Mouse (Mus musculus): ENCODE results near the gene Ephb2.

The Ephb2 gene

GRCm38 (mm10) chr4:136761713-136762380 is 73.9 kb downstream of the Ephb2 start:
- DNase-seq (ENCODE audit: low spot score), result peak; percentile 43

- no peak for DNase-seq (ENCODE audit: low spot score)
These were observed 74.9 kb downstream of the Ephb2 start for GRCm38 (mm10) chr4:136760882-136761281.

GRCm38 (mm10) chr4:136757096-136757495 is 78.7 kb downstream of the Ephb2 start:
- DNase-seq (ENCODE audit: low spot score), result peak; percentile 76

GRCm38 (mm10) chr4:136756486-136756885 is 79.3 kb downstream of the Ephb2 start:
- no peak for DNase-seq (ENCODE audit: low spot score)

DNA sequence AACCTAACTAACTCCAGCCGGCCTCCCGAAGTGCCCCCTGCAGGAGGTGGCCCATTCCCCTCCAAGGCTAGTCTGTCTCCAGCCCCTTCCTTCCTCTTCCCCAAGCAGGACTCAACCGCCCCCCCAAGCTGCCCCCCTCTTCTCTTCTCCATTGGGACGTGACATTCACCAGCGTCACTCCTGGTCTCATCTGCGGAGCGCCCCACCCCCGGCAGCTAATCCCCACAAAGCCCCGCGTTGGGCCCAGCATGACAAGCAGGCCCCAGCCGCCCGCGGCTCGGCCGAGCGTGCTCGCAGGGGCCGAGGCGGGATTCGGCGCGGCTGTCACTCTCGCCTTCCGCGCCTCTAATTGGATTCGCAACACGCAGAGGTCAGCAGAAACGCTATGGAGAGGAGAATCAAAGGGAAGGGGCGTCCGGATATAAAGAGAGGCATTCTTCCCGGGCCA is 80.4 kb downstream of the Ephb2 start:
- DNase-seq (ENCODE audit: low spot score), result peak; percentile 86

- no peak for DNase-seq (ENCODE audit: low spot score)
These were observed 81.5 kb downstream of the Ephb2 start for GRCm38 (mm10) chr4:136754256-136754655.

- no peak for DNase-seq (ENCODE audit: low spot score)
These were observed 84.3 kb downstream of the Ephb2 start for GRCm38 (mm10) chr4:136751355-136752020.

DNA sequence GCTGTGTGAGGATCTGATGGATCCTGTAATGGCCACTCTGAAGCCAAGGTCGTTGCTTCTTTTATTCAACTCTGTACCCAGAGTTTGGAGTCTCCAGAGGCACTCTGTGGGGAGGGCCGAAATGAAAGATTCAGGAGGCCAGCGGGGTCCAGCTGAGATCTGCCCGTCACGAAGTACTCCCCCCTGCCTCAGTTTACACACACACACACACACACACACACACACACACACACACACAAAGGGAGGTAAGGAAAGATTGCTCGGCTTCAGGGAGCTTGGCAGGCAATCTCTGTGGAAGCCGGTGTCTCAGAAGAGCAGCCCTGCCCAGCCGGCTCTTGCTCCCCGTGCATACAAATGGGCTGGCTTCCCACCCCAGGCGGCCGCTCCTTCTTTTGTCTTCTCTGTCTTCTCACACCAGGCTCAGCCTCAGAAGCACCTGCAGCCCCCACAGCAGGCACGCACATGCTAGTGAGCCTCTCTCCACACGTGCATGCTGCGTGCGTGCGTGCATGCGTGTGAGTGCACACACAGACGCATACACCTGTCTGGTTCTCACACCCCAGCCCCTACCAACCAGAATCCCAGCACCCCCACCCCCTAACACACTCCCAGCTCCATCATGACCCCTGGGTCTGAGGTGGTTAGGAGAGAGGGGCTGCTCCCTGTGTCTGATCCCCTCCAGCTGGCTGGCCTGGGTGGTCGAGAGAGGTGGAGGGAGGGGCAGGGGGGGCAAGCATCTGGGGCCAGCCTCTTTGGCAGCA is 85.0 kb downstream of the Ephb2 start:
- DNase-seq (ENCODE audit: low spot score), result peak; percentile 63

DNA sequence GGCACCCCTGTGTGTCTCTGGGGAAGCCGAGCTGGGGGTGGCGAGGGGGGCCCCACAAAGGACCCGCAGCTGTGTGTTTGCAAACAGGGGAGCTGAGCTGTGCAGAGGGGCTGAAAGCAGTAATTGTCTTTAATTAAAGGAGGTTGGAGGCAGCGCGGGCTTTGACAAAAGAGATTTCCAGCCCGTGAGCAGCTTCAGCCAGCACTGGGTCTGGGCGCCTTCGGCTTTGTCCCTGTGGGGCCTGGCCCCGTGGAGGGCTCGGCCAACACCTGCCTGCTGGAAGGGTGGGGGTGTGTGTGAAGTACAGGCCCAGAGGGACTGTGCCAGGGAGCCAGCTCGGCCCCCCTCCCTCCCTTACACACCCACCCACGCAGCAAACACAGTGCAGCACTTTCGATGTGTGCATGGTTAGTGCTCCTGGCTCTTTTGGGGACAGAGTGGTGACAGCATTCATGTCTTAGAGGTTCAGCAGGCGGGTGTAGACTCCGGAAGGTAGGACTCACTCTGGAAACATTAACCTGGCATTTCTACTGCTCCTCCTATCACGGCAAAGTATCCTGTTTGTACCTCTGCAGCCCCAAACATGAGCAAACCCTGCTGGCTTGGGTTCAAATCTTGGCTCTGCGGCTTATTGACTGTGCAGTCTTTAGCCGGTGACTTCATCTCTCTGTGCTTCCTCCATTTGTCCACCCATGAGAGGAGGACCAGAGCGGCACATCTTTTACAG is 85.8 kb downstream of the Ephb2 start:
- DNase-seq (ENCODE audit: low spot score), result no peak

GRCm38 (mm10) chr4:136749431-136749830 is 86.4 kb downstream of the Ephb2 start:
- no peak for DNase-seq (ENCODE audit: low spot score)

DNA sequence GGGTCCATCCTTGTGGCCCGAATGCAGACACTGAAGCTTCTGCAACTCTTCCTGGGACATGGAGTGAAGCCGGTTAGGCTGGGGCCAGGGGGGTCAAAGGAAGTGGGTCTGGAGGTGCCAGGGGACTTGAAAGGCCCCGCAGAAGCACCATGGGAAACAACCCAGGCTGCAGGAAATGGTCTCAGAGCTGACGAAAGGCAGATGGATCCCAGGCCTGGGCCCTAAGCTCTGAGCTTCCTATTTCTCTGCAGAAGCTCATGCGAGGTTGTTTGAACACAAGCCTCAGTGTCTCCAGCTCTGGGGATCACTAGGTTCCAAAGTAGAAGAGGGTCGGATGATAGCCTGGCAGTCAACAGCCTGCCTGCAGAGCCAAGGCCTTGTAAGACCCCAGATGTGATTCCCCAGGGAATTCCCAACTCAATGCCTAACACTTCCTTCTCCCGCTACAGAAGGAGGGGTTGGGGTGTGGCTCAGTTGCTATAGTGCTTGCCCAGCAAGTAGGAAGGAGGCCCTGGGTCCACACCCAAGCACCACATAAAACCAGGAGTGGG is 86.9 kb downstream of the Ephb2 start:
- no peak for DNase-seq (ENCODE audit: low spot score)

DNA sequence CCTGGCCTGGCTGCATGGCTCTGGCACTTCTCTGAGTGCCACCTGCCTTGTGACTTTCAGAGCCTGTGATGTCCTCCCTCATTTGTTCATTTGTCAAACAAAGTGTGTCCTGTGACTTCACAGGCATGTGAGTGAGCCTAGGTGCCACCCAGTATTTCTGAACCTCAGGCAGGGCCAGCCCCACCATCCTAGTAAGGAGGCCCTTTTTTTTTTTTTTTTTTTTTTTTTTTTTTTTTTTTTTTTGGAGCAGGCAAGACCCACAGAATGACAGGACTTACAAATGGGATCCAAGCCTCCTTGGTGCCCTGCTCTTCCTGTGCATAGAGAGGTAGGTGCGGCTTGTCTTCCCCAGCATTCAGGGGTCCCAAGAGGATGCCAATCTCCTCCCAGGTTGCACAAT is 89.3 kb downstream of the Ephb2 start:
- no peak for DNase-seq (ENCODE audit: low spot score)

DNA sequence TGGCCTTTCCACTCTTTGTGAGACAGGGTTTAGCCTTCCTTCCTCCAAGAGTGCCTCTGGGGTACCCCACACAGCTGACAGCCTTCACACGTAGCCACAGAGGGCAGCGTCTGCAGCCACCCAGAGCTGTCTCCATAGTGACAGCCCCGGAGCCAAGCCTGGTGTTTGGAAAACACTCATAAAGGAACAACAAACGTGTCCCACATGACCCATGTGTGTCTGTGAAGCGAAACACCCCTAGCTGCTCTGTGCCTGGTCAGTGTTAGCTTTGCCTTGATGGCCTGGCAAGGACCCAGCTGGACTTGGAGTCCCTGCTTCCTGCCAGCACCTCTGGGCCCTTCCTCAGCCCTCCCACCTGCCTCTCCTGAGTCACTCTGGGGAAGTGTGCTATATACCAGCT is 93.1 kb downstream of the Ephb2 start:
- DNase-seq (ENCODE audit: low spot score), result peak; percentile 36

- no peak for DNase-seq (ENCODE audit: low spot score)
These were observed 93.9 kb downstream of the Ephb2 start for GRCm38 (mm10) chr4:136741840-136742239.

DNA sequence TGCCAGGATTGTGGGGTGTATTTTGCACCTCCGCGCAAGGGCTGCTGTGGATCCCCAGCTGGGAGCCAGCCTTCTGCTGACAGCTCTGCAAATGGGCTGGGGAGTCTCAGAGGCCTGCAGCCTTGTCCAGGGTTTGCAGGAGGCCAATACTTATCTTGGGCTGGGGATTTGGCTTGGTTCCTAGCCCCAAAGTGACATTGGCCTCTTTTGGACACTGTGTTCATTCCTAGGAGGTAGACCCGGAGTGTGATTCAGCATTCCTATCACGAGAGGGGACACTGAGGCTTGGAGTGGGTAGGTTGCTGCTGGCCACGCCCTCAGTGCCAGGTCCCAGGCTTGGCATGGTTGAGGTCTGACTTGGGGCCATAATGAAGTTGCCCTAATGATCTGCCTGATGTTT is 94.8 kb downstream of the Ephb2 start:
- no peak for DNase-seq (ENCODE audit: low spot score)

DNA sequence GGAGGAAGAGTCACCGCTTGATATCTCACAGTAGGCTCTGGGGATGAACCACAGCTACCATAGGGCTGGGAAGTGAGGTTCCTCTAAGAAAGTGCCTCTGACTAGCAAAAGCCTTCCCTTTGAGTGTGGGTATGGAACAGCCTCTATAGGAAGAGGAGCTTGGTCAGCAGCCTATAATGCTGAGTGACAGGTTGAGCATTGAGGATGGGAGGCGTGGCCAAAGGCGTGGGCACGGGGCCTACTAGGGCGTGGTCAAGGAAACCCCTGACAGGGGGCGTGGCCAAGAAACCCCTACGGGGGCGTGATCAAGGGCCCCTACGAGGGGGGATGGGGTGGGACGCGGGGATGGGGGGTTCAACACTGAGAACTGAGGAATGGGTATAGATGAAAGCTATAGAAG is 96.6 kb downstream of the Ephb2 start:
- peak; percentile 81 for DNase-seq (ENCODE audit: low spot score)

DNA sequence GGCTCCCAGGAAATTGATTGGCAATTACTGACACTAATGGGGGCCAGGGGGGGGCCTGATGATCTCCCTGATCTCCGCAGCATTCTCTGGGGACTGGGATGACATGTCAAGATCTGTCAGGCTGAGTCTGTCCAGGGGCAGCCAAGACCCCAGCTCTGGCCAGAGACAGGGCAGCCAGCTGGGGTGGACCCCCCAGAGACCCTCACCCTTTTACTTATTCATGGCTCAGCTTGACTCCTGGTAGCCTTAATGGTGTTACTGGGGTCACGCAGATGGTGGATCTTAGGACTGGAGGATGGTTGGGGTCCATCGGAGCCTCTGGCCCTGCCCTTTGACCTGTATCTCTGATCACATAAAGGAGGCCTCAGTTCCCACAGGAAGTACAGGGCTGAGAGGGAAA is 97.5 kb downstream of the Ephb2 start:
- DNase-seq (ENCODE audit: low spot score), result peak; percentile 50

GRCm38 (mm10) chr4:136735856-136736255 is 99.9 kb downstream of the Ephb2 start:
- no peak for DNase-seq (ENCODE audit: low spot score)

DNA sequence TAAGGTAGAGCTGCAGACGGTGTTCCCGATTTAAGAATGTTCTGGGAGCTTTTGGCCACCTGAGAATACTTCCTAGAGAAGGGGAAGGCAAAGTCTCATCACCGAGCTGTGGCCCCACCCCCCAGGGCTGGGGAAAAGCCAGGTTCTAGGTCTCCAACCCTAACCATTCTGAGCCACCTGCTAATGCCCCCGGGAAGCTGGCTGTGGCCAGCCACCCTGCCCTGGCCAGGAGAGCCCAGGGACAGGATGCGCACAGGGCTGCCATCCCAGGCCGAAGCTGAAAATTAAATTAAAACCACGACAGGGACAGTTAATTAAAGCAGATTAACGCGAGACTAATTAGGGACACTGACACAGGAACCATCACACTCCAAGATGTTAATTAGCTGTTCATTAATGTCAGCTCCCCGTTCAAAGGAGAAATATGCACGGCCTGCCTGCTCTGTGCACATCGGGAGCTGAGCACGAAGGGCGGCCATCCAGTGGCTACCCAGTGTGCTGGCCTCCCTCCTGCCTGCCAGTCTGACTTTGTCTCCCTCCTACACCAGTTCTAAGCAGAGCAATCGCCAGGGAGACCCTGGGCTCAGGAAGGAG is 101.5 kb downstream of the Ephb2 start:
- no peak for DNase-seq (ENCODE audit: low spot score)

- no peak for DNase-seq (ENCODE audit: low spot score)
These were observed 102.4 kb downstream of the Ephb2 start for GRCm38 (mm10) chr4:136733217-136733865.

DNA sequence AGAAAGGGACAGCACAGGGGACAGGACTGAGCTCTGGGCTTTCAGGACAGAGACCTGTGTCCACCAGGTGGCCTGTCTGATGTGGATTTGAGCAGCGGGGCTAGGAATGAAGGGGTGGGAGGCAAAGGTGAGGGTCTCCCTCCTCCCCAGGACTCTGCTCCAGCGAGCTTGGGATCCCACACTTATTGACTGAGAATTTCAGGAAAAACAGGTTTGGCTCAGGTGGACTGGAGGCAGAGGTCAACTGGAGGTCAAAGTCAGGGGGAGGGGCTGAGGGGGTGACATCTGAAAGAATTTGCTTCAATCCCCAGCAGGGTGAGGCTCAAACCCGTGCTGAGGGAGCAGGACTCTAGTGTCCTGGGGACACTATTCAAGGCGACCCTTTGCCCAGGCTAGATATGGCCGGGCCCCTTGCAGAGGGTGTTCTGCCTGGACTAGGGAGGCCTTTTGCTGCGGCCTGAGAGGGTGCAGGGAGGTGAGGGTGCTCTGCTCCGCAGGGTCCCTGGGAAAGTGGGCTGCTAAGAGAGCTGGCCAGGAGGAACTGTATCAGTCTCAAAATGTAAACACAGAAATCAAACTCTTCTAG is 103.2 kb downstream of the Ephb2 start:
- peak; percentile 42 for DNase-seq (ENCODE audit: low spot score)

All from embryo, embryonic 10 days (tissue).